Mouse (Mus musculus) intestine, embryonic 14.5 days (tissue): ENCODE measurements around the gene Prps1l1. TPM values are rescaled to one million over a fixed set of nuclear protein-coding genes. Genes with fewer than 3 reads are reported as not detected.

Experiments
- ATAC-seq: fragments of 200-750 bp; cut with Nextera tagmentation; replicated peaks from 2 replicates; pipeline ENCODE4 v1.8.0; 2017; ENCODE audit warnings: low read depth, moderate number of reproducible peaks, moderate TSS enrichment, moderate library complexity; ENCODE audit not compliant: low FRiP score, low TSS enrichment
- DNase-seq: peaks from one replicate; pipeline ENCODE4 v3.0.0-alpha.2; 2018; ENCODE audit warnings: low spot score
- H3K27ac ChIP-seq: fragments of 300-500 bp; sonication (generic); 2 replicates; pipeline ENCODE4 v1.5.1; 2014; ENCODE audit warnings: low read depth, mild to moderate bottlenecking, control low read depth
- H3K27me3 ChIP-seq: fragments of 300-500 bp; sonication (generic); replicated peaks from 2 replicates; pipeline ENCODE4 v1.6.1; 2014; ENCODE audit warnings: low read length, control low read depth; ENCODE audit not compliant: control insufficient read depth, insufficient read depth
- H3K36me3 ChIP-seq: fragments of 300-500 bp; sonication (generic); 2 replicates; pipeline ENCODE4 v1.6.1; 2014; ENCODE audit warnings: low read length, control low read depth; ENCODE audit not compliant: control insufficient read depth, insufficient read depth
- H3K4me1 ChIP-seq: fragments of 300-500 bp; sonication (generic); replicated peaks from 2 replicates; pipeline ENCODE4 v1.6.1; 2014; ENCODE audit warnings: low read length, control low read depth, mixed read lengths; ENCODE audit not compliant: control insufficient read depth, insufficient read depth
- H3K4me2 ChIP-seq: fragments of 300-500 bp; sonication (generic); 2 replicates; pipeline ENCODE4 v1.6.1; 2014; ENCODE audit warnings: low read length
- H3K4me3 ChIP-seq: fragments of 300-500 bp; sonication (generic); 2 replicates; pipeline ENCODE4 v1.5.1; 2014; ENCODE audit warnings: low read depth, low read length, control low read depth, mixed read lengths
- H3K9ac ChIP-seq: fragments of 300-500 bp; sonication (generic); 2 replicates; pipeline ENCODE4 v1.6.1; 2014; ENCODE audit warnings: mild to moderate bottlenecking, low read length
- H3K9me3 ChIP-seq: fragments of 300-500 bp; sonication (generic); 2 replicates; pipeline ENCODE4 v1.6.1; 2016; ENCODE audit warnings: low read length, control low read depth; ENCODE audit not compliant: control insufficient read depth
- WGBS: fragments of 180-500 bp; shearing (Covaris S2); extraction: QIAGEN DNeasy Blood & Tissue Kit; methylation state at CpG from one replicate; pipeline ENCODE4 v1.1.7; 2014; 5-methylcytosine and 5-hydroxymethylcytosine counted together
- polyA plus RNA-seq: library from polyadenylated mRNA; unstranded; fragments of >200 nt; fragmentation: Nextera tagmentation; extraction: Ambion mirVana; gene quantifications from 2 replicates; pipeline ENCODE4 v1.2.1, GENCODE M21; 2014

Prps1l1 gene
- polyA plus RNA-seq, 1 experiment from 2014 or later: not detected

DNA sequence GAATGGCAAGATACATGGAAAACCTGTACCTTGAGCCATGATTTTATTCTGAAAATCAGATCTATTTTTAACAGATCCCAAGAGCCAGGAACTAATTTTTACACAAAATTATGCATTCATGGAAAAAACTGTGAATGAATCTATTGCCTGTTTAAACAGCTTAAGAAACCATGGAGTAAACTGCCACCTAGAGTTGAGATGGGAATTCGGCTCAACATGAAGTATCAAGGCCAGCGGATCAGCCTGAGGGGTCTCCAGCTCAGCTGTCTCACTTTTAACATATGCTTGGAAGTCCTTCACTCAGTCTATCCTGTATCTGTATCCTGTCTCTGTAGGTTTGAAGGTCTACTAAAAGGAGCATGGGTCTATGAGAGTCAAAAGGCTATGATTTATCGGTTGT, 31.5 kb downstream of the Prps1l1 start:
- Histone ChIP-seq H3K9ac (no peak overlapping the region), H3K4me2 (no peak overlapping the region), H3K4me3 (no peak overlapping the region), H3K27ac (no peak overlapping the region), H3K36me3 (no peaks in the 10 kb centered on the region), H3K27me3 (no peaks in the 10 kb centered on the region), H3K9me3 (no peaks in the 10 kb centered on the region), H3K4me1 (no peaks in the 10 kb centered on the region)
- DNase-seq (no peak), ATAC-seq (no peak)
- WGBS: 67% methylated on average over 3 of the region's 3 CpGs

DNA sequence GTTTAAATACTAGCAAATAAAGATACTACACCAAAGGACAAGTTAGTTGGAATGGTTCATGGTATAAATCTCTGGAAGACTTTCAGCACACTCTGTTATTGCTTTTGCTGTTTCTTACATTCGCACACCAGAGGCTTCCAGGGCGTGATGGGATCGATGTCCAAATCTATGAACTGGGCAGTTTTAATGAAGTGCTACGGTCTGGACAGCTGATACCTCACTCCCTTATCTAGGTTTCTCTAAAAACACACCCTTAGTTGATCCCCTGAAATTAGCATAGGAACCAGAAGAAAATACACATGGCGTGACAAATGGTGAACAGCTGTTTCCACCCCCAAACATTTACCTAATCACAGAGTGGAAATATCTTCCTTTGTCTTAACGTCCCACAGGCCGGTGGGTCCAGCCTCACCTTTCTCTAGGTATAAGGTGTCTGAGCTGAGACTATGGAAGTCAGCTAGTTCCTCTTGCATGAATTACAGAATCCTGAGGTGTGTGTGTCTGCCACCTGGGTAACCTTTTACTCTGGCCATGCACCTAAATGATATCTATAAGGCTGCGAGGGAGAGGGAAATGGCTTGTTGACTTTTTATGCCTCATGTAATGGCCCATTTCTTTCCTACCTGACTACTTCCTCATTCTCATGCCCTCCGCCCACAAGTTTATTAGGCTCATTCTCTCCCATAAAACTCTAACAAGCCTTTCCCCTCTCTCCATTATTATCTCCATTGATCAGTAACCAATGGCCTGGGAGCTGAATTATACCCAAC, 32.1 kb downstream of the Prps1l1 start:
- no peaks in the 10 kb centered on the region for H3K27me3 ChIP-seq
- no peak overlapping the region for H3K4me2 ChIP-seq
- H3K36me3 ChIP-seq: no peaks in the 10 kb centered on the region
- DNase-seq: peak; percentile 56
- 79% methylated on average over 9 of the region's 9 CpGs for WGBS
- H3K9ac ChIP-seq: no peak overlapping the region
- H3K9me3 ChIP-seq: no peaks in the 10 kb centered on the region
- no peaks in the 10 kb centered on the region for H3K4me1 ChIP-seq
- ATAC-seq: peak; percentile 70
- H3K27ac ChIP-seq: 0 out of 2 replicates have a peak overlapping the region, but pooled peaks have one; percentile 33
- H3K4me3 ChIP-seq: no peak overlapping the region

DNA sequence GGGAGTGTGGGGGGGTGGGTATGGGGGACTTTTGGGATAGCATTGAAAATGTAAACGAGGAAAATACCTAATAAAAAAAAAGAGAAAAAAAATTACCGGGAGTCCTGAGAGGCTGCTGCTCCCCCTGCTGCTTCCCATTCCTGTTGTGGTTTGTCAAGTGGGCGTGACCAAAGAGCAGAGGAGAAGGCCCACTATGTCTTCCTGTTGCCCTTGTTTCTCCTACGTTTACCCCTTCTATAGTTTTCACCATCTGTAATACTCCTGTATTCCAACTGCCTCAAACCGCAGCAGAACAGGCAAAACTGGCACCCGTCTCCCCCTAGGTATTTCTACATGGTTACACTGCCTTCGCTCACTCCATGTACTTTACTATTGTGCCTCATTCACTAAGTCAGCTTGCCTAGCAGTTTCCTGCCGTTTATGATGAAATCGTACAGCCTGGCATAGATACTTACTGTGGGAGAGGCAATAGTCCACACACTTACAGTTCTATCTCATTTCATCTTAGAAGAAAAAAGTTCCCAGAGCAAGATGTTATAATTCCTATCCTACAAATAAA, 34.2 kb downstream of the Prps1l1 start:
- ATAC-seq: no peak
- H3K9ac ChIP-seq: no peak overlapping the region
- H3K36me3 ChIP-seq: no peaks in the 10 kb centered on the region
- DNase-seq: no peak
- H3K4me1 ChIP-seq: no peaks in the 10 kb centered on the region
- no peak overlapping the region for H3K27ac ChIP-seq
- no peak overlapping the region for H3K4me2 ChIP-seq
- no peaks in the 10 kb centered on the region for H3K9me3 ChIP-seq
- no peak overlapping the region for H3K4me3 ChIP-seq
- WGBS: 76% methylated on average over 9 of the region's 9 CpGs
- H3K27me3 ChIP-seq: no peaks in the 10 kb centered on the region

DNA sequence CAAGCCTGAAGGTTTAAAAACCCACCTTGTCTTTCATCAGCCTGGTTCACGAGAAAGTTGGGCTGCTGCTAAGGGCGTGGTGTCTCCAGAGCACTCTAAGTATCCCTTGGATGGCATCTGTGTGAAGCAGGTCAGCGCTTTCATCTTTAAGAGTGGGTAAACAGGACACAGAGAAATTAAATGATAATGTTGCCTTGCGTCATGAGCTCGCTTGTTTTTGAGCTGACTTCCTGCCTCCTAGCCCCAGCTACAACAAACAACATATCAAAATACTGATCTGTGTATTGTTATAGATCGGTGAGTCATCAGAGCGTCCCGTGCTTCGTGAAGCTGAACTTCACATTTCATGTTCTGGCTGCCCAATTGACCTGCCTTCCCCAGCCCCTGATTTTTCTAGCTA, 36.7 kb downstream of the Prps1l1 start:
- H3K27me3 ChIP-seq: no peaks in the 10 kb centered on the region
- no peak overlapping the region for H3K4me2 ChIP-seq
- H3K9me3 ChIP-seq: no peaks in the 10 kb centered on the region
- no peak overlapping the region for H3K27ac ChIP-seq
- WGBS: 70% methylated on average over 9 of the region's 9 CpGs
- no peak overlapping the region for H3K4me3 ChIP-seq
- H3K9ac ChIP-seq: no peak overlapping the region
- ATAC-seq (no peak), DNase-seq (no peak)
- no peaks in the 10 kb centered on the region for H3K36me3 ChIP-seq
- H3K4me1 ChIP-seq: no peaks in the 10 kb centered on the region

DNA sequence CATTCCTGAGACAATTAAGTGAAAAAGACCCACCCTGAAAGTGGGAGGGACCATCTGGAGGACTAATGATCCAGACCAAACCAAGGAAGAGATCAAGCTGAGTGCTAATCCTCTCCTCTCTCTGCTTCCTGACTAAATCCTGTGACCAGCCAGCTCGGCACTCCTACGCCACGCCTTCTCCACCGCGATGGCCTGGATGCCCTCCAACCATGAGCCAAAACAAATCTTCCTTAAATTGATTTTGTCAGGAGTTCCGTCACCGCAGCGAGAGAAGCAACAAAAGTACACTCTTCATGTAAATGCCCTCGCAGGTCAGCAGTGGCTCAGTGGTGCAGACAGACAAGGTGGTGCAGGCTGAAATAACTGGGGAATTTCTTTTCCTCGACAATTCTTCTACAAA, 37.5 kb downstream of the Prps1l1 start:
- Histone ChIP-seq H3K4me2 (no peak overlapping the region), H3K4me1 (no peaks in the 10 kb centered on the region), H3K27ac (no peak overlapping the region), H3K4me3 (no peak overlapping the region), H3K36me3 (no peaks in the 10 kb centered on the region), H3K9ac (no peak overlapping the region), H3K27me3 (no peaks in the 10 kb centered on the region), H3K9me3 (no peaks in the 10 kb centered on the region)
- no peak for DNase-seq
- no peak for ATAC-seq
- WGBS: 52% methylated on average over 10 of the region's 10 CpGs

DNA sequence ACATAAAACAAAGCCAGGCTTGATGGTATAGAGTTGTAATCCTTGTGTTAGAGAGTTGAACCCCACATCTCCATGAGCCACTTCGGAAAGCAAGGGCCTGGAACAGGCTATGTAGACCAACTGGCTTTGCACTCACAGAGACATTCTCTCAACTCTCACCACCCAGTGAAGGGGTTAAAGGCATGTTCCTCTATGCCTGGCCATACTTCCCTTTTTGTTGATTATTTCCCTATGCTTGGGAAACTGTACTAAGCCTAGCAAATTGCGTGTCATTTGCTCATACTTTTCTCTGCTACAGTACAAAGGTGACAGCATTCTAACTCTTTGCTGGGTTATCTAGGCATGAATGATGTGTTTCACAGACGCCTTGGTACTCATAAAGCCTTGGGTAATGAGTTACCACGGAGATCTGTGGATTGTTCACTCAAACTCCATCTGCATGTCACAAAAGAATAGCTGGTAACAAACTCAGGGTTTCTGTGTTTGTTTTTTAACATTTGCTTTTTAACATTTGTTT, 41.4 kb downstream of the Prps1l1 start:
- no peak overlapping the region for H3K4me2 ChIP-seq
- H3K9ac ChIP-seq: no peak overlapping the region
- ATAC-seq (no peak), DNase-seq (no peak)
- H3K9me3 ChIP-seq: no peaks in the 10 kb centered on the region
- H3K4me3 ChIP-seq: no peak overlapping the region
- WGBS: 72% methylated on average over 4 of the region's 4 CpGs
- H3K27ac ChIP-seq: no peak overlapping the region
- H3K4me1 ChIP-seq: no peaks in the 10 kb centered on the region
- H3K36me3 ChIP-seq: no peaks in the 10 kb centered on the region
- H3K27me3 ChIP-seq: no peaks in the 10 kb centered on the region

DNA sequence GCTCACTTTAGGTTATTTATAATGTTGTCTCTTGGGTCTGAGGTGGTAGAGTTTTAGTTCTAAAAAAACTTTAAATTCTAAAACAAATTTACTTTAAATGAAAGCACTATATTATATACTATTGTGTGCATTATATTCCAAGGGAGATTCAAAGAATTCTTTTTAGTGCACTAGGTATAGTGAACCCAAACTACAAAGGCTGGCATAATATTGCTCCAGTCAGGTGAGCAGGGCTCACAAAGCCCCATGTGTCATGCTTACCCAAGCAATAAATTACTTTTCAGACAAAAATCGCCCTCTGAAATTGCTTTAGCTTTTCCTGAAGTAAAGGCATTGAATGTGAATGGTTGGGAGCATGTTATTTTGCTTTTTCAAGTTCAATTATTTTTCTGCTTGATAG, 43.0 kb downstream of the Prps1l1 start:
- H3K4me1 ChIP-seq: no peaks in the 10 kb centered on the region
- DNase-seq (no peak), ATAC-seq (no peak)
- no peaks in the 10 kb centered on the region for H3K9me3 ChIP-seq
- 52% methylated on average over 1 of the region's 1 CpGs for WGBS
- no peaks in the 10 kb centered on the region for H3K27me3 ChIP-seq
- no peak overlapping the region for H3K4me3 ChIP-seq
- H3K36me3 ChIP-seq: no peaks in the 10 kb centered on the region
- no peak overlapping the region for H3K9ac ChIP-seq
- no peak overlapping the region for H3K27ac ChIP-seq
- no peak overlapping the region for H3K4me2 ChIP-seq
